Mouse (Mus musculus) hindbrain, postnatal 0 days (tissue): ENCODE results near the gene Etfdh. TPM values are rescaled to one million over a fixed set of nuclear protein-coding genes. Genes with fewer than 3 reads are reported as not detected.
A peak's percentile ranks its signal among the peaks of the same experiment; 100 is the strongest.

ENCODE experiments used
- ATAC-seq: fragments of 200-750 bp; cut with Nextera tagmentation; 2 replicates; pipeline ENCODE4 v1.8.0; 2017; ENCODE audit warnings: mild to moderate bottlenecking, moderate TSS enrichment, moderate library complexity
- DNase-seq: peaks from one replicate; pipeline ENCODE4 v3.0.0-alpha.2; 2015; ENCODE audit warnings: low spot score
- H3K27ac ChIP-seq: fragments of 300-500 bp; sonication (generic); 2 replicates; pipeline ENCODE4 v1.5.1; 2014; ENCODE audit warnings: mild to moderate bottlenecking
- H3K27me3 ChIP-seq: fragments of 300-500 bp; sonication (generic); 2 replicates; pipeline ENCODE4 v1.6.1; 2014; ENCODE audit warnings: low read length, mixed read lengths; ENCODE audit not compliant: insufficient read depth
- H3K36me3 ChIP-seq: fragments of 300-500 bp; sonication (generic); 2 replicates; pipeline ENCODE4 v1.6.1; 2014; ENCODE audit warnings: low read length, mixed read lengths; ENCODE audit not compliant: insufficient read depth
- H3K4me1 ChIP-seq: fragments of 300-500 bp; sonication (generic); 2 replicates; pipeline ENCODE4 v1.6.1; 2014; ENCODE audit warnings: antibody characterized with exemption, low read length, mixed read lengths; ENCODE audit not compliant: insufficient read depth
- H3K4me2 ChIP-seq: fragments of 300-500 bp; sonication (generic); 2 replicates; pipeline ENCODE4 v1.6.1; 2014; ENCODE audit warnings: low read depth, mild to moderate bottlenecking, low read length, moderate library complexity, mixed read lengths
- H3K4me3 ChIP-seq: fragments of 300-500 bp; sonication (generic); 2 replicates; pipeline ENCODE4 v1.5.1; 2014; ENCODE audit warnings: low read length
- H3K9ac ChIP-seq: fragments of 300-500 bp; sonication (generic); replicated peaks from 2 replicates; pipeline ENCODE4 v1.6.1; 2014; ENCODE audit warnings: mild to moderate bottlenecking, low read length, moderate library complexity, mixed read lengths
- H3K9me3 ChIP-seq: fragments of 300-500 bp; sonication (generic); 2 replicates; pipeline ENCODE4 v1.6.1; 2016; ENCODE audit warnings: low read length, mixed read lengths
- CTCF ChIP-seq: IDR thresholded peaks from 2 replicates; pipeline ENCODE4 v1.5.1; 2016; ENCODE audit warnings: antibody characterized with exemption, control low read depth, low read depth
- WGBS: fragments of 180-500 bp; shearing (Covaris S2); extraction: QIAGEN DNeasy Blood & Tissue Kit; methylation state at CpG from one replicate; pipeline ENCODE4 v1.1.7; 2014; 5-methylcytosine and 5-hydroxymethylcytosine counted together
- polyA plus RNA-seq: library from polyadenylated mRNA; unstranded; fragments of >200 nt; fragmentation: Nextera tagmentation; extraction: Ambion mirVana; gene quantifications from 2 replicates; pipeline ENCODE4 v1.2.1, GENCODE M21; 2015
- total RNA-seq: library from RNA; depleted of rRNA; stranded (reverse); fragments of >200 nt; gene quantifications from 2 replicates; pipeline ENCODE4 v1.2.3, GENCODE M21; 2014

The Etfdh gene
- total and polyA plus RNA-seq, 2 experiments from 2014 or later = 24.6 to 45.2 TPM

- no peak for TF ChIP-seq CTCF
- peaks cover 26% of the 10 kb centered on the region for H3K36me3 ChIP-seq
- DNase-seq = no peak
- no peaks in the 10 kb centered on the region for H3K27me3 ChIP-seq
- no peak overlapping the region for H3K9ac ChIP-seq
- H3K4me2 ChIP-seq = no peak overlapping the region
- no peak for ATAC-seq
- WGBS = 96% methylated on average over 7 of the region's 7 CpGs
- peaks cover 8% of the 10 kb centered on the region for H3K4me1 ChIP-seq
- H3K9me3 ChIP-seq = no peaks in the 10 kb centered on the region
- H3K4me3 ChIP-seq = no peak overlapping the region
- no peak overlapping the region for H3K27ac ChIP-seq
Observed at GRCm38 (mm10) chr3:79595468-79595867, 33.8 kb downstream of the Etfdh start.

DNA sequence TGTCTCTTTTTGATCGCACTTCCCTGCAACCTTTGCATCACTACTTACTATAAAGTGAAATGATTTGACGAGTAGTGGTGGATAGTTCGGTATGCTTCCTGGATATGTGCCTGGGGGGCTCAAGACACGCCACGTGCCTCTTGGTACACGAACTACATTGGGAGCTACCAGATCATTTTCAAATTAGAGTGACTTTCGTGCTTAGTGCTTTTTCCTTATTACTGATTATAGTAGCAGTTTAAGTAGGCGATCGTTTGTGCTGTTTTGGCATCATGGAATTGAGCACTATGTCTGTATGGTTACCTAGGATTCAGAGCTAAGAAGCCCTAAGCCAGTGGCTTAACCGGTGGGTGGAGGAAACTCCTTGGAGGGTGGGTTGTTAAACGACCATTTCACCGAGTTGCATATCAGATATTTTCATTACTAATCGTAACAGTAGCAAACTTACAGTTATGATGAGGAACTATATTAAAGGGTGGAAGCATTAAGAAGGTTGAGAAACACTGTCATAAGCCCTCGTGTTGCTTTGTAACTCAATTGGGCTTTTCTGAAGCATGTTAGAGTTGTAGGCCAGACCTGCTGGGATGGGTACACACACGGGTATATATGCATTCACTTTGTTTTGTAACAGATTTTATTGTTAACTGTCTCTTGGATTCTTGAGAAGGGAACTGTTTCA, 37.4 kb downstream of the Etfdh start:
- H3K4me1 ChIP-seq = peaks cover 8% of the 10 kb centered on the region
- H3K4me3 ChIP-seq = peak overlapping the region; percentile 88
- H3K9ac ChIP-seq = peak overlapping the region; percentile 76
- no peaks in the 10 kb centered on the region for H3K27me3 ChIP-seq
- ATAC-seq = 0 out of 2 replicates have a peak, but pooled peaks have one; percentile 2
- TF ChIP-seq CTCF = no peak
- WGBS = 5% methylated on average over 15 of the region's 15 CpGs
- peak overlapping the region; percentile 92 for H3K4me2 ChIP-seq
- DNase-seq = no peak
- H3K27ac ChIP-seq = peak overlapping the region; percentile 76; the same call in 1 of the 2 replicates
- H3K36me3 ChIP-seq = peaks cover 12% of the 10 kb centered on the region
- no peaks in the 10 kb centered on the region for H3K9me3 ChIP-seq

DNA sequence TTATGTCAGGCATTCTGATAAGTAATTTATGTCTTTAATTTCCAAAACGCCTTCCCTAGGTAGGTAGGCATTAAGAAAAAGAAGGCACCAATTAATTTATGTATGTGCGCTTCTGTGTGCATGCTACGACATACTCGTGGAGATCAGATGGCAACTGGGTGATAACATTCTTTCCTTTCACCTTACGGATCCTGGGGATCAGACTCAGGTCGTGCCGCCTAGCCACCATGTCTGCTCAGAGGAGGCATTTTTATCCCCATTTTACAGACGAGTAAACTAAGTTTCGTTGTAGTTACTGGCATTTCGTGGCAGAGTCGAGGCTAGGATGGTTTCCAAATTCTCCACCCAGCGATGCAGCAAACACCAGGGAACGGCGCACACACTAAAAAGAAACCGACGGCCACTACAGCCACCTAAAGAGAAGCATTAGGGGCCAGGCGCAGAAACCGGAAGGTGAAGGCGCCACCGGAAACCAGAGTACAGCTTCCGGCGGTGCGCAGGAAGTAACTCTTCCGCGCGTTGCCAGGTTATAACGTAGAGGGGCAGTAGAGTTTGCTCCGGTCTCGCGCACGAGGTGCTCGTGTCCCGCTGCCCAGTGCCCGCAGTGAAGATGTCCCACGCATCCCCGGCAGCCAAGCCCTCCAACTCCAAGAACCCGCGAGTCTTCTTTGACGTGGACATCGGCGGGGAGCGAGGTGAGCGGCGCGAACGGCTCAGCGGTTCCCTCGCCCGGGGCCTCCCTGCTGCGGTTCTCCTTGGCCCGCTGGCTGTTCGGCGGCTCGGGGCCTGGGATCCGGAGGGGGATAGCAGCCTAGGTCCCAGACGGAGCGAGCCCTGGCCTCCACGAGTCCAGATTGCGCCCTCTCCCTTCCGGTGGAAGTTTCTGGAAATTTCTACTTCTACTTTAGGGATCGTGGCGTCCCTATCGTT, 38.2 kb downstream of the Etfdh start, which contains the start of gene Ppid:
Gene Ppid, plus strand, starts transcription at position 480 of the 930 bp plus-strand sequence.
- H3K27me3 ChIP-seq = no peaks in the 10 kb centered on the region
- H3K4me2 ChIP-seq = peak within 1 kb of the TSS; percentile 92
- ATAC-seq (peak; percentile 93), DNase-seq (peak; percentile 94)
- peaks cover 8% of the 10 kb centered on the region for H3K4me1 ChIP-seq
- WGBS = 4% methylated on average over 63 of the region's 63 CpGs
- peak within 1 kb of the TSS; percentile 76 for H3K9ac ChIP-seq
- H3K9me3 ChIP-seq = no peaks in the 10 kb centered on the region
- peaks cover 6% of the 10 kb centered on the region for H3K36me3 ChIP-seq
- H3K27ac ChIP-seq = peak within 1 kb of the TSS; percentile 76
- peak within 1 kb of the TSS; percentile 88 for H3K4me3 ChIP-seq
- peak; percentile 34 for TF ChIP-seq CTCF

GRCm38 (mm10) chr3:79589671-79590070, 39.6 kb downstream of the Etfdh start:
- H3K4me3 ChIP-seq = no peak overlapping the region
- TF ChIP-seq CTCF = no peak
- H3K27ac ChIP-seq = no peak overlapping the region
- no peaks in the 10 kb centered on the region for H3K9me3 ChIP-seq
- H3K27me3 ChIP-seq = no peaks in the 10 kb centered on the region
- ATAC-seq = no peak
- 81% methylated on average over 2 of the region's 2 CpGs for WGBS
- no peaks in the 10 kb centered on the region for H3K36me3 ChIP-seq
- no peak overlapping the region for H3K9ac ChIP-seq
- DNase-seq = no peak
- no peak overlapping the region for H3K4me2 ChIP-seq
- H3K4me1 ChIP-seq = peaks cover 8% of the 10 kb centered on the region

GRCm38 (mm10) chr3:79586804-79587203, 42.5 kb downstream of the Etfdh start:
- TF ChIP-seq CTCF = peak; percentile 98
- 5% methylated on average over 6 of the region's 6 CpGs for WGBS
- Histone ChIP-seq H3K4me3 (no peak overlapping the region), H3K9me3 (no peaks in the 10 kb centered on the region), H3K27ac (no peak overlapping the region), H3K36me3 (no peaks in the 10 kb centered on the region), H3K4me1 (no peaks in the 10 kb centered on the region), H3K9ac (no peak overlapping the region), H3K27me3 (no peaks in the 10 kb centered on the region), H3K4me2 (no peak overlapping the region)
- ATAC-seq (peak; percentile 81), DNase-seq (peak; percentile 95)

DNA sequence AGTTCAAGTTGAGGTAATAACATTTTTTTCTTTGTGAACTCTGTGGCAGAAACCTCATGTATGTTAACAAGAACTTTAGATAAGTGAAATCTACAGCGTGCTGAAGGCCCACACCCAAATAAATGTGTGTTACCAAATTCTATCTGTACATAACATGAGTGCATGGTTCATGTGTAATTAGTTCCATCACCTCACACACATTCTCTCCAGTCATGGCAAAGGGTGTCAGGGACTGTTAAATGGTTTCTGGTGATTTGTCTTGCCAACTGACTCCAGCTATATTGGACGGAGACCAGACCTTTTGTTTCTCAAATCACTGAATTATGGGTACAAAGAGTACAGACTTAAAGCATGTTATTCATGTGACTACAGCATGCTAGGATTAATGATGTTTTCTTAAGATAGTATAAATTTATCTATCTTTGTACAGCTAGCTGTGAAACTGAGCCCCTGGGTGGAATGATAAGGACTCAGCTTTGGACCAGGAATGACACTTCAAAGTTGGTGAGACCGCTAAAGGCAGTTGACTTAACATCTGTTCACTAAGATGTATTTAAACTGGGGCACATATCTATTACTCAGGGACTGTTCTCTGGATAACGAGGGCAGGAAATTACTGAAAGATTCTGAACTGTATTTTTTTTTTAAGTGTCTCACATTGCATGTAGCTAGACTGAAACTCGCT, 49.3 kb downstream of the Etfdh start:
- ATAC-seq = no peak
- no peak overlapping the region for H3K9ac ChIP-seq

More for the DNA sequence above, 49.3 kb downstream of the Etfdh start:
- DNase-seq = no peak
- no peak for TF ChIP-seq CTCF
- 87% methylated on average over 5 of the region's 5 CpGs for WGBS
- Histone ChIP-seq H3K27me3 (no peaks in the 10 kb centered on the region), H3K4me3 (no peak overlapping the region), H3K27ac (no peak overlapping the region), H3K4me1 (no peaks in the 10 kb centered on the region), H3K36me3 (no peaks in the 10 kb centered on the region), H3K9me3 (no peaks in the 10 kb centered on the region), H3K4me2 (no peak overlapping the region)
